Mouse (Mus musculus): ENCODE measurements at regions not wholly inside any gene's neighbourhood (a gene's known extent, or its start where the extent isn't known, plus 50 kb on each side); places are given as distances from the start of the nearest gene placed in this dataset.

GRCm38 (mm10) chr13:16659894-16660293 is 648.2 kb downstream of the Inhba start:
- in situ Hi-C loops (cut with MboI; ENCODE audit: low pct_unique_long_range_greater_than_20kb), result no loop called here
- H3K27me3 ChIP-seq, result no peaks in the 10 kb centered on the region
- DNase-seq (ENCODE audit: low read depth, low spot score) (no peak), ATAC-seq (no peak)
- ChIA-PET POLR2A (no interaction called here), CTCF (interaction anchor here (1.1 kb wide), 2 partner anchors 9 to 13 kb away, joined by 3 to 6 read pairs; no protein-coding TSS in a partner anchor)
- TF ChIP-seq CTCF (IDR thresholded peaks at IDR 0.05), result no peak

GRCm38 (mm10) chr13:16668652-16669051 is 657.0 kb downstream of the Inhba start:
- no peak for TF ChIP-seq CTCF (IDR thresholded peaks at IDR 0.05)
- H3K27me3 ChIP-seq, result no peaks in the 10 kb centered on the region
- in situ Hi-C loops (cut with MboI; ENCODE audit: low pct_unique_long_range_greater_than_20kb), result no loop called here
- ChIA-PET CTCF (interaction anchor here (1.0 to 1.4 kb wide), 3 partner anchors 9 to 20 kb away, joined by 3 to 6 read pairs (median 5); no protein-coding TSS in a partner anchor), POLR2A (interaction anchor here (0.7 kb wide), 1 partner anchor 513 kb away, joined by 4 read pairs; no protein-coding TSS in a partner anchor)
- ATAC-seq (no peak), DNase-seq (ENCODE audit: low read depth, low spot score) (no peak)

- in situ Hi-C loops (cut with MboI; ENCODE audit: low pct_unique_long_range_greater_than_20kb), result no loop called here
- ChIA-PET CTCF (interaction anchor here (0.9 to 1.4 kb wide), 3 partner anchors 8 to 21 kb away, joined by 3 to 6 read pairs (median 5); no protein-coding TSS in a partner anchor), POLR2A (interaction anchor here (0.7 kb wide), 1 partner anchor 514 kb away, joined by 4 read pairs; no protein-coding TSS in a partner anchor)
- ATAC-seq, result no peak
- no peaks in the 10 kb centered on the region for H3K27me3 ChIP-seq
- TF ChIP-seq CTCF (IDR thresholded peaks at IDR 0.05), result no peak
- no peak for DNase-seq (ENCODE audit: low read depth, low spot score)
These were observed 657.6 kb downstream of the Inhba start for GRCm38 (mm10) chr13:16669281-16669680.

- ChIA-PET CTCF (interaction anchor here (0.9 to 1.4 kb wide), 3 partner anchors 7 to 22 kb away, joined by 3 to 6 read pairs (median 5); no protein-coding TSS in a partner anchor), POLR2A (no interaction called here)
- TF ChIP-seq CTCF (IDR thresholded peaks at IDR 0.05), result no peak
- ATAC-seq (peak; percentile 57), DNase-seq (ENCODE audit: low read depth, low spot score) (no peak)
- in situ Hi-C loops (cut with MboI; ENCODE audit: low pct_unique_long_range_greater_than_20kb), result no loop called here
- H3K27me3 ChIP-seq, result no peaks in the 10 kb centered on the region
These were observed 658.5 kb downstream of the Inhba start for GRCm38 (mm10) chr13:16670047-16670733.

GRCm38 (mm10) chr13:16670736-16671135 is 659.1 kb downstream of the Inhba start:
- no peak for DNase-seq (ENCODE audit: low read depth, low spot score)
- ChIA-PET CTCF (no interaction called here), POLR2A (no interaction called here)
- in situ Hi-C loops (cut with MboI; ENCODE audit: low pct_unique_long_range_greater_than_20kb), result no loop called here
- no peak for TF ChIP-seq CTCF (IDR thresholded peaks at IDR 0.05)
- peak; percentile 65 for ATAC-seq
- no peaks in the 10 kb centered on the region for H3K27me3 ChIP-seq

- in situ Hi-C loops (cut with MboI; ENCODE audit: low pct_unique_long_range_greater_than_20kb), result no loop called here
- ChIA-PET CTCF (interaction anchor here (0.8 to 2.1 kb wide), 3 partner anchors 7 to 24 kb away, joined by 3 to 4 read pairs (median 3); no protein-coding TSS in a partner anchor), POLR2A (no interaction called here)
- no peak for TF ChIP-seq CTCF (IDR thresholded peaks at IDR 0.05)
- ATAC-seq (peak; percentile 72), DNase-seq (ENCODE audit: low read depth, low spot score) (no peak)
- H3K27me3 ChIP-seq, result no peaks in the 10 kb centered on the region
These were observed 665.2 kb downstream of the Inhba start for GRCm38 (mm10) chr13:16676873-16677272.

- no peak for TF ChIP-seq CTCF (IDR thresholded peaks at IDR 0.05)
- ATAC-seq (peak; percentile 83), DNase-seq (ENCODE audit: low read depth, low spot score) (no peak)
- CTCF ChIA-PET, result interaction anchor here (1.2 to 2.3 kb wide), 5 partner anchors 11 to 658 kb away, joined by 3 to 7 read pairs (median 4); no protein-coding TSS in a partner anchor
- POLR2A ChIA-PET, result no interaction called here
- in situ Hi-C loops (cut with MboI; ENCODE audit: low pct_unique_long_range_greater_than_20kb), result no loop called here
- H3K27me3 ChIP-seq, result no peaks in the 10 kb centered on the region
These were observed 666.8 kb downstream of the Inhba start for GRCm38 (mm10) chr13:16678246-16679024.

- ChIA-PET CTCF (no interaction called here), POLR2A (no interaction called here)
- ATAC-seq (no peak), DNase-seq (ENCODE audit: low read depth, low spot score) (no peak)
- H3K27me3 ChIP-seq, result no peaks in the 10 kb centered on the region
- in situ Hi-C loops (cut with MboI; ENCODE audit: low pct_unique_long_range_greater_than_20kb), result loop anchor here (10.0 kb wide), 1 partner anchor 679 kb away; the partner anchor contains the start of gene Inhba
- no peak for TF ChIP-seq CTCF (IDR thresholded peaks at IDR 0.05)
These were observed 682.5 kb downstream of the Inhba start for GRCm38 (mm10) chr13:16694201-16694600.

GRCm38 (mm10) chr13:16700934-16701333 is 689.3 kb downstream of the Inhba start:
- H3K27me3 ChIP-seq, result no peaks in the 10 kb centered on the region
- in situ Hi-C loops (cut with MboI; ENCODE audit: low pct_unique_long_range_greater_than_20kb), result no loop called here
- ATAC-seq (no peak), DNase-seq (ENCODE audit: low read depth, low spot score) (no peak)
- ChIA-PET CTCF (interaction anchor here (1.0 to 2.6 kb wide), 3 partner anchors 10 to 23 kb away, joined by 3 to 12 read pairs (median 4); no protein-coding TSS in a partner anchor), POLR2A (no interaction called here)
- TF ChIP-seq CTCF (IDR thresholded peaks at IDR 0.05), result no peak

GRCm38 (mm10) chr13:16702138-16702537 is 690.5 kb downstream of the Inhba start:
- in situ Hi-C loops (cut with MboI; ENCODE audit: low pct_unique_long_range_greater_than_20kb), result no loop called here
- H3K27me3 ChIP-seq, result no peaks in the 10 kb centered on the region
- no peak for DNase-seq (ENCODE audit: low read depth, low spot score)
- TF ChIP-seq CTCF (IDR thresholded peaks at IDR 0.05), result no peak
- POLR2A ChIA-PET, result no interaction called here
- no peak for ATAC-seq
- CTCF ChIA-PET, result interaction anchor here (2.6 kb wide), 1 partner anchor 9 kb away, joined by 12 read pairs; no protein-coding TSS in a partner anchor

Data from Patski (cell line).